Mouse (Mus musculus): Measurements from ENCODE around the gene Hacl1.

DNA sequence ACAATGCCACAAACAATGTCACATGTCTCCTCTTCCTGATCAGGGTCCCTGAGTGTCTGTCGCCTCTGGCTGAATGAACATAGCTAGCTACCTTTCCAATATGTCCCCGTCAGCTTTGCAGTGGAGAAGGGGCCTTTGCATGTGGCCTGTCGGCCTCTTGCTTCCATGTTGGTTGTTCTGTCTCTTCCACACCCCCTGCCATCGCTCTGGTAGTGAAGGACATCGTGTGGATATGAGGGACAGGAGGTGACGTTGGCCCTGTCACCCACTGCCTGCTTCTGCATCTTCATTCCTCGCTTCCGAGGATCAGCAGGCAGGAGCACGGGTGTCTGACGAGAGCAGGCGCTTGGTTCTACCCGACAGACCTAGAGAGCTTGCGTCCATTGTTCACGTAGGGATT lies 14.3 kb upstream of the Hacl1 start:
- TF ChIP-seq CTCF (IDR thresholded peaks at IDR 0.05; ENCODE audit: insufficient read depth, low read length) (no peak), POLR2A (IDR thresholded peaks at IDR 0.05; ENCODE audit: borderline replicate concordance, extremely low read depth, low read depth, low read length) (no peak)

All from lung, adult 2 months (tissue).